Mouse (Mus musculus) G1E (cell line): Measurements from ENCODE around the gene Ciapin1. TPM values are rescaled to one million over a fixed set of nuclear protein-coding genes. Genes with fewer than 3 reads are reported as not detected.

Experiments used
- ATAC-seq: 2 replicates; pipeline ENCODE4 v1.8.0; 2016; ENCODE audit warnings: mild to moderate bottlenecking; ENCODE audit not compliant: insufficient number of reproducible peaks, poor library complexity, low FRiP score, severe bottlenecking; ENCODE audit errors: extremely low read depth
- DNase-seq: peaks from one replicate; pipeline ENCODE4 v3.0.0; 2012; ENCODE audit warnings: low spot score
- H3K27me3 ChIP-seq: 2 replicates; pipeline ENCODE4 v1.6.1; 2012; ENCODE audit warnings: mild to moderate bottlenecking, low read length, inconsistent platforms; ENCODE audit not compliant: insufficient read depth
- H3K36me3 ChIP-seq: replicated peaks from 2 replicates; pipeline ENCODE3; 2012; ENCODE audit warnings: mild to moderate bottlenecking, inconsistent platforms
- H3K4me1 ChIP-seq: 2 replicates; pipeline ENCODE4 v1.6.1; 2012; ENCODE audit warnings: low read depth, low read length, inconsistent platforms, mixed read lengths; ENCODE audit not compliant: insufficient read depth
- H3K4me3 ChIP-seq: 2 replicates; pipeline ENCODE4 v1.5.1; 2012; ENCODE audit warnings: low read depth, mild to moderate bottlenecking, inconsistent platforms, low read length, moderate library complexity, mixed read lengths
- H3K9me3 ChIP-seq: replicated peaks from 2 replicates; pipeline ENCODE4 v1.6.1; 2012; ENCODE audit warnings: inconsistent platforms
- CTCF ChIP-seq: IDR thresholded peaks from 2 replicates; pipeline ENCODE4 v1.5.1; 2012; ENCODE audit warnings: low read depth, low read length, inconsistent platforms, mixed read lengths
- GATA1 ChIP-seq: IDR thresholded peaks from 2 replicates; pipeline ENCODE4 v1.6.1; 2012; ENCODE audit warnings: borderline replicate concordance, low read length, inconsistent platforms, mixed read lengths
- GATA2 ChIP-seq: IDR thresholded peaks from 2 replicates; pipeline ENCODE4 v1.6.1; 2012; ENCODE audit warnings: low read depth, low read length, inconsistent platforms, borderline replicate concordance
- POLR2AphosphoS5 ChIP-seq: IDR thresholded peaks from 2 replicates; pipeline ENCODE4 v1.6.1; 2012; ENCODE audit warnings: low read depth, low read length, inconsistent platforms; ENCODE audit not compliant: insufficient replicate concordance
- TAL1 ChIP-seq: conservative IDR thresholded peaks from 2 replicates; pipeline ENCODE4 v1.6.1; 2012; ENCODE audit warnings: low read depth, low read length, inconsistent platforms, mixed read lengths
- polyA plus RNA-seq: library from polyadenylated mRNA; stranded (reverse); fragments of >175 nt; gene quantifications from 2 replicates; pipeline ENCODE4 v1.2.3, GENCODE M21; 2012
- total RNA-seq, 2 experiments: library from RNA; stranded (forward) in 1 of 2; stranded (reverse) in 1 of 2; fragments of 200-1000 nt in 1 of 2; fragments of >200 nt in 1 of 2; fragmentation: Nextera tagmentation in 1 of 2; gene quantifications; 2 replicates each; pipeline ENCODE4 v1.2.3; 2014 to 2017

Gene Ciapin1
- total and polyA plus RNA-seq, 3 experiments: 54.0 to 629 (median 75.9) TPM

GRCm38 (mm10) chr8:94794782-94795181 is 43.4 kb downstream of the Ciapin1 start:
- no peak for ATAC-seq
- no peak for DNase-seq

DNA sequence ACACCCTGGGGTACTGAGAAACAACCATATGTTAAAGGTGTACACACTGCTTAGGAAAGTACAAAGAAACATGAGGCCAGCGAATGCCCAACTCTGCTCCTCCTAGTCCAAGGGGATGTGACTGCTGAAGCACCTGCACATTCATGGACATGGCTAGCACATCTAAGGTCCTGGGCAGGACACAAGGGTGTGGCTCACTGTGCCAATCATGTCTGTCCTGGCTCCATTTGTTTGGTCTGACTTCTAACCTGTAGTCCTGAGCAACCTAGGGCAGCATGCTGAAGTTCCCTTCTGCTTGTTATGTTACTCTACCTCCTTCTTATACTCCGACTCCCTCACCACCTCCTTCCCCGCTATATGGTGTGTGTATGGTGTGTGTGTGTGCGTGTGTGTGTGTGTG is 43.8 kb downstream of the Ciapin1 start:
- H3K36me3 ChIP-seq: no peaks in the 10 kb centered on the region
- peaks cover 6% of the 10 kb centered on the region for H3K27me3 ChIP-seq
- no peak for ATAC-seq
- DNase-seq: no peak
- no peaks in the 10 kb centered on the region for H3K9me3 ChIP-seq
- TF ChIP-seq TAL1 (no peak), POLR2AphosphoS5 (no peak)
- H3K4me3 ChIP-seq: no peak overlapping the region
- no peaks in the 10 kb centered on the region for H3K4me1 ChIP-seq

More at GRCm38 (mm10) chr8:94794782-94795181, 43.4 kb downstream of the Ciapin1 start:
- no peaks in the 10 kb centered on the region for H3K9me3 ChIP-seq
- H3K27me3 ChIP-seq: peaks cover 6% of the 10 kb centered on the region; the same call in 1 of the 2 replicates
- TF ChIP-seq POLR2AphosphoS5: no peak
- no peak for TF ChIP-seq GATA1
- no peak for TF ChIP-seq GATA2
- TF ChIP-seq CTCF: no peak
- no peak for TF ChIP-seq TAL1
- no peak overlapping the region for H3K4me3 ChIP-seq
- no peaks in the 10 kb centered on the region for H3K36me3 ChIP-seq
- no peaks in the 10 kb centered on the region for H3K4me1 ChIP-seq

DNA sequence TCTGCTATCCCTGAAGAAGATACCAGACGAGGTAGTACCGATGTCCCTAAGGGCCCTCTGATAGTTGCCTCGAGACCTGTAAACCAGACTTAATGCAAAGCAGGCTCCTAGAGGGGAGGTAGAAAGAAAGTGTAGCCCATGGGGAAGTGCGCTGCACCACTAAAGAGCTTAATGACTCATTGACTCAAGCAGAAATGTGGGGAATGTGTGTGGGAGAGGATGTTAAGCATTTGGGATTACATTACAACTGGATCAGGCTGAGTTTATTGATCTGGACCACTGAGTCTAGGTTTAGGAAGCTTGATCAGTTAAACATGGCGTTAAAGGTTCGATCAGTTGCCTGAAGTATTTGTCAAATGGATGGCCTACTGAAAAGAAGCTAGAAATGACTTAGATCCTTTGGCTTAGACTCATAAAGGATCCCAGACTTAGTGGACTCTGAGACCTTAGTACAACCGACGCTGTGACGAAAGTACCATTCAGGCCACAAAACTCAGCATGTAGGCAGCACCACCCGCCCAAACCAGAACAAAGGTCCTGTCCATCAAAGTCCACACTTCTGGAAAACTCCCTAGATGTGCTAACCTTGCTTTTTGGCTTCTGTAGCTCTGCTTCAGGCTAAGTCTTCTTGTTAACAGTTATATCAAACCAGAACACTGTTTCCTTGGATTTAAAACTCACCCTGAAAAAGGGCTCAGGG is 48.8 kb downstream of the Ciapin1 start:
- no peak overlapping the region for H3K4me3 ChIP-seq
- peaks cover 29% of the 10 kb centered on the region for H3K27me3 ChIP-seq
- no peaks in the 10 kb centered on the region for H3K9me3 ChIP-seq
- TF ChIP-seq GATA2 (no peak), GATA1 (no peak), POLR2AphosphoS5 (no peak), CTCF (no peak), TAL1 (no peak)
- H3K36me3 ChIP-seq: no peaks in the 10 kb centered on the region
- no peak for ATAC-seq
- DNase-seq: no peak
- peaks cover 10% of the 10 kb centered on the region for H3K4me1 ChIP-seq

DNA sequence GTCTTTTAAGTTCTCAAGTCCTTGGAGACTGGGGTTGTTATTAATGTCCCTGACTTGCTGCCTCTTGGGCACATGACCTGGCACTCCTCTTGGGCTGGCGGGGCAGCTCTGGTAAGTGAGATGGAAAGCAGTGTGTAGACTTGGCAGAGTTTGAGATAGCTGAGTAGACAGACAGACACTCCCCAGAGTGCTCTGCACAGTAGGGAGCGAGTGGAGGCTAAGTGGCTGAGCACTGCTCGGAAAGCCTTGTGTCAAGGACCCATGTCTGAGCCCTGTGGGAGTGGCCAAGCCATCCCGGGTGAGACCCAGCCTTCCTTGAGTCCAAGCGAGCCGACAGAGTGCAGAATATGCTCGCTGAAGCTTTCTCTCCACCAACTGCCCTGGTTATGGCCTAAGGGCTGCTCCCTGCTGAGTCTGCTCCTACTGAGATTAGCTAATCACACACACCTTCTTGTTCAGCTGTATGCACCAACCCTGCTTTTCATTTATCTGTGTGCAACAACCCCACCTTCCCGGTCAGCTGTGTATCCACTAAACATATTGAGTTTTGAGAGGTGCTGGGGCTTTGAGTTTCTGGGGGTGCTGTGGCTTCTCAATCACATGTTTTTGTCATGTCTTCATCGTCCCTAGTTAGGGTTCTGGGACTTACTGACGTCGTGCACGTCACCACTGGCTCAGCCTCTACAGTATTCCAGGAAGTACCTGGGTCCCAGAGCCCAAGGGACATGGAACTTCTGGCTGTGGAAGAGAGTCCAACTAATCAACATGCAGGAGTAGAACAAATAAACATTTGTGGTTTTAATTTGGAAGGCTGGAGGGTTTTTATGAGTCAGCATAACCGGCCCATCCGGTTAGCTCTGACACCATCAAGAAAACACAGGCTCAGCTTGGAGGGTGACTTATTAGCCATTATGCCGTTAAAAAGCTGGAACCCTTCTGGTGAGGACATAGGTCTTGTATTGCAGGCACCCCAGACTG is 50.3 kb downstream of the Ciapin1 start:
- H3K27me3 ChIP-seq: peaks cover 32% of the 10 kb centered on the region
- no peak overlapping the region for H3K4me3 ChIP-seq
- no peaks in the 10 kb centered on the region for H3K9me3 ChIP-seq
- no peaks in the 10 kb centered on the region for H3K36me3 ChIP-seq
- DNase-seq: no peak
- peak; percentile 28; the same call in 1 of the 2 replicates for ATAC-seq
- no peak for TF ChIP-seq POLR2AphosphoS5
- no peak for TF ChIP-seq GATA2
- no peak for TF ChIP-seq GATA1
- no peak for TF ChIP-seq CTCF
- TF ChIP-seq TAL1: no peak
- H3K4me1 ChIP-seq: peaks cover 10% of the 10 kb centered on the region

- no peak for ATAC-seq
- TF ChIP-seq POLR2AphosphoS5 (no peak), TAL1 (no peak), CTCF (no peak), GATA2 (no peak)
- no peaks in the 10 kb centered on the region for H3K36me3 ChIP-seq
- peaks cover 34% of the 10 kb centered on the region for H3K27me3 ChIP-seq
- DNase-seq: no peak
- peaks cover 10% of the 10 kb centered on the region for H3K4me1 ChIP-seq
- no peaks in the 10 kb centered on the region for H3K9me3 ChIP-seq
- H3K4me3 ChIP-seq: no peak overlapping the region
Observed at GRCm38 (mm10) chr8:94785995-94786595, 52.1 kb downstream of the Ciapin1 start.
